Mouse (Mus musculus) liver, adult 2 months (tissue): ENCODE measurements at regions not wholly inside any gene's neighbourhood (a gene's known extent, or its start where the extent isn't known, plus 50 kb on each side); places are given as distances from the start of the nearest gene placed in this dataset.

Experiments
- CTCF ChIP-seq: fragments of 200-500 bp; IDR thresholded peaks from 2 replicates; pipeline ENCODE4 v1.5.1; 2011; ENCODE audit warnings: low read depth, low read length, control low read depth
- POLR2A ChIP-seq: fragments of 200-500 bp; IDR thresholded peaks from 2 replicates; pipeline ENCODE4 v1.6.1; 2011; ENCODE audit warnings: low read length, control low read depth; ENCODE audit not compliant: insufficient read depth; ENCODE audit errors: extremely low read depth

DNA sequence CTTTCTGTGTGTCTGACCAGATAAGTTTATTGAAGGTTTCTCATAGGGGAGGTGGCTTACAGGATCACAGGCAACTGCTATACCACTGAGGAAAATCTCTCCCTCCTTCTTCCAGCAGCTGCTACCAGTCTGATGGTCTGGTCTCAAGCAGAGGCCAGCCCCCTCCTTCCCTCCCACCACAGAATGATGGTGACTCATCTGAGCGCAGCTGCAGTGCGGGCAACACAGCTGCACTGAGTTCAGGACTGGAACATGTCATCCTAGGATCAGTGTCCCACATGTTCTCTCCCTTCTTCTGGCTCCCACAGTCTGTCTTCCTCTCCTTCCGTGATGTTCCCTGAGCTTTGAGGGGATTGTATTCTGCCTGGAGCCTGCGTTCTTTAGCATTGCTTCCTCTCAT, 375.1 kb upstream of the Zmiz1 start:
- TF ChIP-seq CTCF (no peak), POLR2A (no peak)
